Mouse (Mus musculus) lung, embryonic 15.5 days (tissue): ENCODE results near the gene Oprm1. TPM values are rescaled to one million over a fixed set of nuclear protein-coding genes. Genes with fewer than 3 reads are reported as not detected.

ENCODE experiments used
- ATAC-seq: fragments of 200-750 bp; cut with Nextera tagmentation; 2 replicates; pipeline ENCODE4 v1.8.0; 2017; ENCODE audit warnings: moderate number of reproducible peaks, borderline replicate concordance; ENCODE audit not compliant: low FRiP score, low TSS enrichment; ENCODE audit errors: extremely low read depth
- H3K27ac ChIP-seq: fragments of 300-500 bp; sonication (generic); 2 replicates; pipeline ENCODE4 v1.5.1; 2015; ENCODE audit warnings: moderate library complexity, mild to moderate bottlenecking, inconsistent platforms
- H3K27me3 ChIP-seq: fragments of 300-500 bp; sonication (generic); 2 replicates; pipeline ENCODE4 v1.6.1; 2015; ENCODE audit warnings: inconsistent platforms
- H3K36me3 ChIP-seq: fragments of 300-500 bp; sonication (generic); 2 replicates; pipeline ENCODE4 v1.6.1; 2015; ENCODE audit warnings: inconsistent platforms
- H3K4me1 ChIP-seq: fragments of 300-500 bp; sonication (generic); 2 replicates; pipeline ENCODE4 v1.6.1; 2015; ENCODE audit warnings: inconsistent platforms
- H3K4me2 ChIP-seq: fragments of 300-500 bp; sonication (generic); 2 replicates; pipeline ENCODE4 v1.6.1; 2015; ENCODE audit warnings: inconsistent platforms, mild to moderate bottlenecking, moderate library complexity
- H3K4me3 ChIP-seq: fragments of 300-500 bp; sonication (generic); 2 replicates; pipeline ENCODE4 v1.5.1; 2015; ENCODE audit warnings: mild to moderate bottlenecking, inconsistent platforms
- H3K9ac ChIP-seq: fragments of 300-500 bp; sonication (generic); 2 replicates; pipeline ENCODE4 v1.6.1; 2015; ENCODE audit warnings: inconsistent platforms
- H3K9me3 ChIP-seq: fragments of 300-500 bp; sonication (generic); 2 replicates; pipeline ENCODE4 v1.6.1; 2016; ENCODE audit warnings: inconsistent platforms
- WGBS: fragments of 180-500 bp; shearing (Covaris S2); methylation state at CpG from one replicate; pipeline ENCODE4 v1.1.7; 2015; 5-methylcytosine and 5-hydroxymethylcytosine counted together
- polyA plus RNA-seq: library from polyadenylated mRNA; unstranded; fragments of >200 nt; fragmentation: Nextera tagmentation; extraction: Ambion mirVana; gene quantifications from 2 replicates; pipeline ENCODE4 v1.2.1, GENCODE M21; 2015

Oprm1 gene
- polyA plus RNA-seq, 1 experiment from 2014 or later = 0.09 TPM

- WGBS = 25% methylated on average over 7 of the region's 8 CpGs
- Histone ChIP-seq H3K27me3 (no peaks in the 10 kb centered on the region), H3K9ac (no peak overlapping the region), H3K27ac (peak overlapping the region; percentile 48), H3K4me1 (peaks cover 11% of the 10 kb centered on the region; the same call in 1 of the 2 replicates), H3K4me2 (peak overlapping the region; percentile 44), H3K4me3 (0 out of 2 replicates have a peak overlapping the region, but pooled peaks have one; percentile 2), H3K9me3 (no peaks in the 10 kb centered on the region), H3K36me3 (no peaks in the 10 kb centered on the region)
- ATAC-seq = peak; percentile 81; the same call in 1 of the 2 replicates
Observed at GRCm38 (mm10) chr10:7076662-7077211, 318.4 kb downstream of the Oprm1 start.

- 26% methylated on average over 7 of the region's 7 CpGs for WGBS
- H3K27ac ChIP-seq = 0 out of 2 replicates have a peak overlapping the region, but pooled peaks have one; percentile 42
- H3K36me3 ChIP-seq = no peaks in the 10 kb centered on the region
- ATAC-seq = peak; percentile 63; the same call in 1 of the 2 replicates
- H3K9me3 ChIP-seq = no peaks in the 10 kb centered on the region
- no peak overlapping the region for H3K4me2 ChIP-seq
- H3K27me3 ChIP-seq = no peaks in the 10 kb centered on the region
- no peak overlapping the region for H3K9ac ChIP-seq
- no peak overlapping the region for H3K4me3 ChIP-seq
- H3K4me1 ChIP-seq = peaks cover 11% of the 10 kb centered on the region; the same call in 1 of the 2 replicates
Observed at GRCm38 (mm10) chr10:7077389-7077808, 319.1 kb downstream of the Oprm1 start.

- peaks cover 11% of the 10 kb centered on the region; the same call in 1 of the 2 replicates for H3K4me1 ChIP-seq
- 67% methylated on average over 1 of the region's 1 CpGs for WGBS
- ATAC-seq = no peak
- H3K27me3 ChIP-seq = no peaks in the 10 kb centered on the region
- H3K36me3 ChIP-seq = no peaks in the 10 kb centered on the region
- H3K4me2 ChIP-seq = no peak overlapping the region
- H3K9ac ChIP-seq = no peak overlapping the region
- H3K27ac ChIP-seq = no peak overlapping the region
- H3K4me3 ChIP-seq = no peak overlapping the region
- no peaks in the 10 kb centered on the region for H3K9me3 ChIP-seq
Observed at GRCm38 (mm10) chr10:7077971-7078370, 319.7 kb downstream of the Oprm1 start.

Other genes starting within 250 kb of the Oprm1 start
- gene Gm10945, start 3.3 kb downstream of the Oprm1 start, polyA plus RNA-seq = not detected in 2 replicates